Mouse (Mus musculus) stomach, postnatal 0 days (tissue): ENCODE data around the gene Ptbp1. TPM values are rescaled to one million over a fixed set of nuclear protein-coding genes. Genes with fewer than 3 reads are reported as not detected.
"Not testable (repeated sequence)": the region's sequence is repeated elsewhere in the genome, so short reads cannot be mapped to it uniquely, and the experiment has no call there.

Source experiments
- ATAC-seq: fragments of 200-750 bp; cut with Nextera tagmentation; 2 replicates; pipeline ENCODE4 v1.8.0; 2017; ENCODE audit not compliant: low FRiP score, low TSS enrichment
- DNase-seq: peaks from one replicate; pipeline ENCODE4 v3.0.0-alpha.2; 2016; ENCODE audit warnings: low spot score
- H3K27ac ChIP-seq: fragments of 300-500 bp; sonication (generic); replicated peaks from 2 replicates; pipeline ENCODE4 v1.5.1; 2014; ENCODE audit warnings: mild to moderate bottlenecking, control low read depth
- H3K27me3 ChIP-seq: fragments of 300-500 bp; sonication (generic); 2 replicates; pipeline ENCODE4 v1.6.1; 2014; ENCODE audit warnings: low read length; ENCODE audit not compliant: control insufficient read depth, insufficient read depth
- H3K36me3 ChIP-seq: fragments of 300-500 bp; sonication (generic); 2 replicates; pipeline ENCODE4 v1.6.1; 2014; ENCODE audit warnings: low read length, mixed read lengths; ENCODE audit not compliant: control insufficient read depth, insufficient read depth
- H3K4me1 ChIP-seq: fragments of 300-500 bp; sonication (generic); replicated peaks from 2 replicates; pipeline ENCODE4 v1.6.1; 2014; ENCODE audit warnings: antibody characterized with exemption; ENCODE audit not compliant: control insufficient read depth, insufficient read depth
- H3K4me2 ChIP-seq: fragments of 300-500 bp; sonication (generic); replicated peaks from 2 replicates; pipeline ENCODE4 v1.6.1; 2014; ENCODE audit warnings: low read depth, mild to moderate bottlenecking, control low read depth, moderate library complexity
- H3K4me3 ChIP-seq: fragments of 300-500 bp; sonication (generic); 2 replicates; pipeline ENCODE4 v1.5.1; 2014; ENCODE audit warnings: low read depth, low read length, control low read depth
- H3K9ac ChIP-seq: fragments of 300-500 bp; sonication (generic); 2 replicates; pipeline ENCODE4 v1.6.1; 2014; ENCODE audit warnings: mild to moderate bottlenecking, low read length, control low read depth, mixed read lengths
- H3K9me3 ChIP-seq: fragments of 300-500 bp; sonication (generic); 2 replicates; pipeline ENCODE4 v1.6.1; 2016; ENCODE audit warnings: low read length; ENCODE audit not compliant: control insufficient read depth
- CTCF ChIP-seq: IDR thresholded peaks from 2 replicates; pipeline ENCODE4 v1.5.1; 2016; ENCODE audit warnings: antibody characterized with exemption, low read depth, mild to moderate bottlenecking, moderate library complexity
- EP300 ChIP-seq: optimal IDR thresholded peaks from 2 replicates; pipeline ENCODE3; 2016; ENCODE audit warnings: antibody characterized with exemption
- WGBS: fragments of 180-500 bp; shearing (Covaris S2); extraction: QIAGEN DNeasy Blood & Tissue Kit; methylation state at CpG from one replicate; pipeline ENCODE4 v1.1.7; 2014; 5-methylcytosine and 5-hydroxymethylcytosine counted together
- polyA plus RNA-seq: library from polyadenylated mRNA; unstranded; fragments of >200 nt; fragmentation: Nextera tagmentation; extraction: Ambion mirVana; gene quantifications from 2 replicates; pipeline ENCODE4 v1.2.1, GENCODE M21; 2015

The Ptbp1 gene
- polyA plus RNA-seq, 1 experiment from 2014 or later, result 99.3 TPM

GRCm38 (mm10) chr10:79892451-79893118 is 38.4 kb downstream of the Ptbp1 start:
- peak; percentile 40; the same call in 1 of the 2 replicates for ATAC-seq
- H3K4me2 ChIP-seq, H3K4me1 ChIP-seq, H3K9me3 ChIP-seq, H3K27ac ChIP-seq, H3K4me3 ChIP-seq, H3K9ac ChIP-seq, H3K27me3 ChIP-seq: not testable (repeated sequence)
- peaks cover 18% of the 10 kb centered on the region for H3K36me3 ChIP-seq
- TF ChIP-seq CTCF, result peak; percentile 86
- peak; percentile 83 for DNase-seq
- WGBS, result 41% methylated on average over 22 of the region's 22 CpGs

GRCm38 (mm10) chr10:79896306-79896705 is 42.1 kb downstream of the Ptbp1 start:
- Histone ChIP-seq H3K36me3 (peaks cover 21% of the 10 kb centered on the region), H3K27ac (no peak overlapping the region), H3K4me3 (no peak overlapping the region), H3K4me2 (no peak overlapping the region), H3K4me1 (no peaks in the 10 kb centered on the region), H3K9me3 (no peaks in the 10 kb centered on the region), H3K9ac (no peak overlapping the region), H3K27me3 (no peaks in the 10 kb centered on the region)
- DNase-seq, result no peak
- WGBS, result 89% methylated on average over 16 of the region's 16 CpGs
- ATAC-seq, result no peak
- TF ChIP-seq EP300 (no peak), CTCF (no peak)

GRCm38 (mm10) chr10:79896814-79897213 is 42.6 kb downstream of the Ptbp1 start:
- Histone ChIP-seq H3K27ac (no peak overlapping the region), H3K4me3 (no peak overlapping the region), H3K36me3 (peaks cover 21% of the 10 kb centered on the region), H3K4me1 (no peaks in the 10 kb centered on the region), H3K9ac (no peak overlapping the region), H3K27me3 (no peaks in the 10 kb centered on the region), H3K9me3 (no peaks in the 10 kb centered on the region), H3K4me2 (no peak overlapping the region)
- 86% methylated on average over 13 of the region's 13 CpGs for WGBS
- no peak; the same call in 1 of the 2 replicates for ATAC-seq
- TF ChIP-seq EP300 (no peak), CTCF (no peak)
- no peak for DNase-seq

GRCm38 (mm10) chr10:79897316-79898245 is 43.4 kb downstream of the Ptbp1 start:
- no peaks in the 10 kb centered on the region for H3K4me1 ChIP-seq
- H3K27me3 ChIP-seq, result no peaks in the 10 kb centered on the region
- H3K4me2 ChIP-seq, result no peak overlapping the region
- no peak overlapping the region for H3K9ac ChIP-seq
- peaks cover 21% of the 10 kb centered on the region for H3K36me3 ChIP-seq
- no peak for TF ChIP-seq EP300
- TF ChIP-seq CTCF, result no peak
- DNase-seq, result no peak
- H3K27ac ChIP-seq, result no peak overlapping the region
- H3K9me3 ChIP-seq, result no peaks in the 10 kb centered on the region
- no peak for ATAC-seq
- WGBS, result 51% methylated on average over 20 of the region's 20 CpGs
- H3K4me3 ChIP-seq, result no peak overlapping the region

- peak; percentile 59 for TF ChIP-seq CTCF
- TF ChIP-seq EP300, result no peak
- 59% methylated on average over 2 of the region's 2 CpGs for WGBS
- Histone ChIP-seq H3K4me3 (no peak overlapping the region), H3K9ac (no peak overlapping the region), H3K4me1 (no peaks in the 10 kb centered on the region), H3K36me3 (peaks cover 24% of the 10 kb centered on the region), H3K9me3 (no peaks in the 10 kb centered on the region), H3K27me3 (no peaks in the 10 kb centered on the region), H3K27ac (no peak overlapping the region), H3K4me2 (no peak overlapping the region)
- DNase-seq (peak; percentile 61), ATAC-seq (peak; percentile 43; the same call in 1 of the 2 replicates)
Measured at GRCm38 (mm10) chr10:79900951-79901410, 46.8 kb downstream of the Ptbp1 start.
